Mouse (Mus musculus) hindbrain, embryonic 15.5 days (tissue): ENCODE results near the gene 6430571L13Rik. TPM values are rescaled to one million over a fixed set of nuclear protein-coding genes. Genes with fewer than 3 reads are reported as not detected.
A peak's percentile ranks its signal among the peaks of the same experiment; 100 is the strongest.

Experiments used
- ATAC-seq: fragments of 200-750 bp; cut with Nextera tagmentation; 2 replicates; pipeline ENCODE4 v1.8.0; 2017; ENCODE audit warnings: low read depth, moderate number of reproducible peaks, moderate TSS enrichment; ENCODE audit not compliant: low FRiP score
- H3K27ac ChIP-seq: fragments of 300-500 bp; sonication (generic); replicated peaks from 2 replicates; pipeline ENCODE4 v1.5.1; 2015; ENCODE audit warnings: mild to moderate bottlenecking, inconsistent platforms
- H3K27me3 ChIP-seq: fragments of 300-500 bp; sonication (generic); 2 replicates; pipeline ENCODE4 v1.6.1; 2015; ENCODE audit warnings: control low read depth, inconsistent platforms
- H3K36me3 ChIP-seq: fragments of 300-500 bp; sonication (generic); 2 replicates; pipeline ENCODE4 v1.6.1; 2015; ENCODE audit warnings: control low read depth, inconsistent platforms
- H3K4me1 ChIP-seq: fragments of 300-500 bp; sonication (generic); replicated peaks from 2 replicates; pipeline ENCODE4 v1.6.1; 2015; ENCODE audit warnings: control low read depth, inconsistent platforms
- H3K4me2 ChIP-seq: fragments of 300-500 bp; sonication (generic); 2 replicates; pipeline ENCODE4 v1.6.1; 2015; ENCODE audit warnings: moderate library complexity, mild to moderate bottlenecking, inconsistent platforms
- H3K4me3 ChIP-seq: fragments of 300-500 bp; sonication (generic); 2 replicates; pipeline ENCODE4 v1.5.1; 2015; ENCODE audit warnings: mild to moderate bottlenecking, inconsistent platforms
- H3K9ac ChIP-seq: fragments of 300-500 bp; sonication (generic); 2 replicates; pipeline ENCODE4 v1.6.1; 2015; ENCODE audit warnings: inconsistent platforms
- H3K9me3 ChIP-seq: fragments of 300-500 bp; sonication (generic); 2 replicates; pipeline ENCODE4 v1.6.1; 2016; ENCODE audit warnings: control low read depth, inconsistent platforms
- WGBS: fragments of 180-500 bp; shearing (Covaris S2); methylation state at CpG from one replicate; pipeline ENCODE4 v1.1.7; 2015; 5-methylcytosine and 5-hydroxymethylcytosine counted together
- polyA plus RNA-seq: library from polyadenylated mRNA; unstranded; fragments of >200 nt; fragmentation: Nextera tagmentation; extraction: Ambion mirVana; gene quantifications from 2 replicates; pipeline ENCODE4 v1.2.1, GENCODE M21; 2015

Gene 6430571L13Rik
- polyA plus RNA-seq, 1 experiment from 2014 or later, result 9.4 TPM

DNA sequence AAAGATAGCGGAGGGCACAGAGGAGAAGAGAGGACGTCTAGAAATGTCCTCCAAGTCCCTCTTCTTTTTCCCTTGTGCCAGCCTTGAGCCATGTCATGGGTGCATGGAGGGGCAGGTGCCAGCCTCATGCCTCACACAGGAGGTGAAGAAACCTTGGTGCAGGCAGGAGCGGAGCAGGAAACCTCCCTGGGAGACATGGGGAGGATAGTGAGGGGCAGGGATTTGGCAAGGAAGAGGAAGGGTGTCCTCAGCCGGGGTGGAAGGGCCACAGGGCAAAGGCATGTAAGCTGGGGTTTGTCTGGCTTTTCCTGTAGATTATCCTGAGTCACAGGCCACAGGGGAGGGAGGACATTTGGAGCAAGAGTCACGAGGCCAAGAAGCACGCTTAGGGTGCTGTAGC, 3.6 kb downstream of the 6430571L13Rik start:
- Histone ChIP-seq H3K27ac (no peak overlapping the region), H3K4me1 (peaks cover 20% of the 10 kb centered on the region), H3K36me3 (no peaks in the 10 kb centered on the region), H3K9ac (no peak overlapping the region), H3K9me3 (no peaks in the 10 kb centered on the region), H3K4me3 (no peak overlapping the region), H3K27me3 (no peaks in the 10 kb centered on the region), H3K4me2 (no peak overlapping the region)
- 72% methylated on average over 6 of the region's 6 CpGs for WGBS
- no peak for ATAC-seq

- Histone ChIP-seq H3K27me3 (no peaks in the 10 kb centered on the region), H3K9me3 (no peaks in the 10 kb centered on the region), H3K27ac (no peak overlapping the region), H3K4me1 (peaks cover 4% of the 10 kb centered on the region), H3K9ac (no peak overlapping the region), H3K4me2 (no peak overlapping the region), H3K36me3 (no peaks in the 10 kb centered on the region), H3K4me3 (no peak overlapping the region)
- WGBS, result 92% methylated on average over 8 of the region's 8 CpGs
- ATAC-seq, result no peak
Observed at GRCm38 (mm10) chr9:107346081-107346480, 5.7 kb downstream of the 6430571L13Rik start.

GRCm38 (mm10) chr9:107347586-107348183, 7.3 kb downstream of the 6430571L13Rik start:
- Histone ChIP-seq H3K9ac (no peak overlapping the region), H3K27me3 (0 out of 2 replicates have a peak, but pooled peaks cover 5% of the 10 kb centered on the region), H3K4me1 (no peaks in the 10 kb centered on the region), H3K4me3 (no peak overlapping the region), H3K36me3 (no peaks in the 10 kb centered on the region), H3K9me3 (no peaks in the 10 kb centered on the region), H3K4me2 (no peak overlapping the region), H3K27ac (no peak overlapping the region)
- ATAC-seq, result no peak
- WGBS, result 70% methylated on average over 9 of the region's 9 CpGs

GRCm38 (mm10) chr9:107349321-107349720, 8.9 kb downstream of the 6430571L13Rik start:
- H3K4me1 ChIP-seq, result no peaks in the 10 kb centered on the region
- H3K9ac ChIP-seq, result no peak overlapping the region
- ATAC-seq, result no peak

DNA sequence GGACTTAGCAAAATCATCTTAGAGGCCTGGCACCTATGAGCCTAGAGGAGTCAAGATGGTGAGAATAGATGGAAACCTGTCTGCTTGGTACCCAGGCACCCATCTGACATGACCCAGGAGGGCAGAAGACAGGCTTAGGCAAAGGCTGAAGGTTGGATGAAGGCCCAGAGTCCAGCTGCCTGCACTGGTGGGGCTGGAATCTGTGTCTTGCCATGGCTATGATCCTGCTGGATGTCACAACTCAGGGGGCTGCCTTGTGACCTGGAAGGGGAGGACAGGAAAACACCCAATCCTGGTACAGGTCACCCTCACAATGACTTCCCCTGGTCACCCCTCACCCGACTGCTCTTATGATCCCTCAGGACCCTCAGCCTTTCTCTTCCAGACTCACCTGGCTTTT, 14.4 kb downstream of the 6430571L13Rik start:
- no peak overlapping the region for H3K27ac ChIP-seq
- peaks cover 5% of the 10 kb centered on the region; the same call in 1 of the 2 replicates for H3K27me3 ChIP-seq
- no peaks in the 10 kb centered on the region for H3K4me1 ChIP-seq
- no peak overlapping the region for H3K4me2 ChIP-seq
- H3K9ac ChIP-seq, result no peak overlapping the region
- no peaks in the 10 kb centered on the region for H3K9me3 ChIP-seq
- no peak for ATAC-seq
- H3K4me3 ChIP-seq, result no peak overlapping the region
- 82% methylated on average over 1 of the region's 1 CpGs for WGBS
- no peaks in the 10 kb centered on the region for H3K36me3 ChIP-seq

More at GRCm38 (mm10) chr9:107349321-107349720, 8.9 kb downstream of the 6430571L13Rik start:
- Histone ChIP-seq H3K27me3 (0 out of 2 replicates have a peak, but pooled peaks cover 5% of the 10 kb centered on the region), H3K4me3 (no peak overlapping the region), H3K36me3 (no peaks in the 10 kb centered on the region), H3K9me3 (no peaks in the 10 kb centered on the region), H3K4me2 (no peak overlapping the region), H3K27ac (no peak overlapping the region)
- 62% methylated on average over 7 of the region's 7 CpGs for WGBS

- ATAC-seq, result no peak
- no peaks in the 10 kb centered on the region for H3K36me3 ChIP-seq
- peaks cover 5% of the 10 kb centered on the region; the same call in 1 of the 2 replicates for H3K27me3 ChIP-seq
- WGBS, result 54% methylated on average over 7 of the region's 7 CpGs
- H3K4me1 ChIP-seq, result peaks cover 6% of the 10 kb centered on the region; the same call in 1 of the 2 replicates
- H3K9ac ChIP-seq, result no peak overlapping the region
- no peak overlapping the region for H3K27ac ChIP-seq
- H3K4me3 ChIP-seq, result no peak overlapping the region
- H3K9me3 ChIP-seq, result no peaks in the 10 kb centered on the region
- H3K4me2 ChIP-seq, result no peak overlapping the region
Observed at GRCm38 (mm10) chr9:107355870-107356765, 15.7 kb downstream of the 6430571L13Rik start.

GRCm38 (mm10) chr9:107357651-107358050, 17.2 kb downstream of the 6430571L13Rik start:
- peak; percentile 21; the same call in 1 of the 2 replicates for ATAC-seq
- WGBS, result 18% methylated on average over 5 of the region's 5 CpGs
- no peaks in the 10 kb centered on the region for H3K36me3 ChIP-seq

DNA sequence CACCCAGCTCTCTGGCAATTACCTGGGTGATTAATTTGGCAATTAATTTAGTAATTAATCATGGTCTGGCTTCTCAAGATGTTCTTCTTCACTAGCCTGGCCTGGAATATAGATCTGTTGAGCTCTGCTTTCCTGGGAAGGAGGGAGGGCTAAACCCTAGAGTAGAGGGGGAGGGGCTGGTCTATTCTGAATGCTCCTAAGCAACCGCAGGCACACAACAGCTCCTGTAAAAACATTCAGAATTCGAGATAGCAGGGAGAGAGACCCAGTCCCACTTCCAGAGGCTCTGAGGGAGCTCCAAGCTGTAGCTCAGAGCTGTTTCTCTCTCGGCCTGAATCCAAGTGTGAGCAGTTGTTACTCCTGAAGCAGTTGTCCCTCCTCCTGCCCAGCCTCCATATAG, 20.6 kb downstream of the 6430571L13Rik start:
- ATAC-seq, result no peak
- WGBS, result 6% methylated on average over 3 of the region's 3 CpGs

More at GRCm38 (mm10) chr9:107357651-107358050, 17.2 kb downstream of the 6430571L13Rik start:
- H3K4me1 ChIP-seq, result peaks cover 10% of the 10 kb centered on the region; the same call in 1 of the 2 replicates
- H3K9me3 ChIP-seq, result no peaks in the 10 kb centered on the region
- no peak overlapping the region for H3K27ac ChIP-seq
- no peaks in the 10 kb centered on the region; the same call in 1 of the 2 replicates for H3K27me3 ChIP-seq
- no peak overlapping the region for H3K9ac ChIP-seq
- no peak overlapping the region for H3K4me2 ChIP-seq
- H3K4me3 ChIP-seq, result no peak overlapping the region

GRCm38 (mm10) chr9:107366644-107367043, 26.2 kb downstream of the 6430571L13Rik start:
- Histone ChIP-seq H3K9ac (no peak overlapping the region), H3K4me2 (no peak overlapping the region), H3K36me3 (no peaks in the 10 kb centered on the region), H3K4me3 (no peak overlapping the region), H3K27me3 (0 out of 2 replicates have a peak, but pooled peaks cover 6% of the 10 kb centered on the region), H3K27ac (no peak overlapping the region), H3K4me1 (peaks cover 7% of the 10 kb centered on the region), H3K9me3 (no peaks in the 10 kb centered on the region)
- 7% methylated on average over 3 of the region's 3 CpGs for WGBS
- no peak; the same call in 1 of the 2 replicates for ATAC-seq

More for the DNA sequence above, 20.6 kb downstream of the 6430571L13Rik start:
- Histone ChIP-seq H3K36me3 (no peaks in the 10 kb centered on the region), H3K27me3 (0 out of 2 replicates have a peak, but pooled peaks cover 6% of the 10 kb centered on the region), H3K27ac (no peak overlapping the region), H3K4me3 (no peak overlapping the region), H3K9ac (no peak overlapping the region), H3K4me1 (peaks cover 10% of the 10 kb centered on the region; the same call in 1 of the 2 replicates), H3K4me2 (no peak overlapping the region), H3K9me3 (no peaks in the 10 kb centered on the region)

DNA sequence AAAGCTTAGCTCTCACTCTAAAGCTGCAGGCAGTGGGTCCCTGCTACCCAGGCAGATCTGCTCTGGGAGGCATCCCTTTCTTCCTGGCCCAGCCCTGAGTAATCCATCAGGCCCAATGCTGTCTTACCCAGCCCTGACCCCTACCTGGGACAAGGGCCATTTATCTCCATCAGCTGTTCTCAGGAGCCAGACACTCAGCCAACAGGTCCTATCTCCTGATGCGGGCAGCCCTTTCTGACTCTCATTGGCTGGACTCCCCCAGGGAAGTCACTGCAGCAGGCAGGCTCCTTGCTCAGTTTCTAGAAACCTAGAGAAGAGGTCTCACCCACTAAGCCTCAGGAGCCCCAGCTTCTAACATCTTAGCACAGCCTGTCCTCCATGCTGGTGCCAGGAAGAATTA, 27.9 kb downstream of the 6430571L13Rik start:
- Histone ChIP-seq H3K4me3 (no peak overlapping the region), H3K27me3 (0 out of 2 replicates have a peak, but pooled peaks cover 6% of the 10 kb centered on the region), H3K9me3 (no peaks in the 10 kb centered on the region), H3K36me3 (no peaks in the 10 kb centered on the region), H3K27ac (no peak overlapping the region), H3K4me1 (peaks cover 7% of the 10 kb centered on the region), H3K4me2 (no peak overlapping the region), H3K9ac (no peak overlapping the region)
- WGBS, result 84% methylated on average over 1 of the region's 1 CpGs
- no peak for ATAC-seq

DNA sequence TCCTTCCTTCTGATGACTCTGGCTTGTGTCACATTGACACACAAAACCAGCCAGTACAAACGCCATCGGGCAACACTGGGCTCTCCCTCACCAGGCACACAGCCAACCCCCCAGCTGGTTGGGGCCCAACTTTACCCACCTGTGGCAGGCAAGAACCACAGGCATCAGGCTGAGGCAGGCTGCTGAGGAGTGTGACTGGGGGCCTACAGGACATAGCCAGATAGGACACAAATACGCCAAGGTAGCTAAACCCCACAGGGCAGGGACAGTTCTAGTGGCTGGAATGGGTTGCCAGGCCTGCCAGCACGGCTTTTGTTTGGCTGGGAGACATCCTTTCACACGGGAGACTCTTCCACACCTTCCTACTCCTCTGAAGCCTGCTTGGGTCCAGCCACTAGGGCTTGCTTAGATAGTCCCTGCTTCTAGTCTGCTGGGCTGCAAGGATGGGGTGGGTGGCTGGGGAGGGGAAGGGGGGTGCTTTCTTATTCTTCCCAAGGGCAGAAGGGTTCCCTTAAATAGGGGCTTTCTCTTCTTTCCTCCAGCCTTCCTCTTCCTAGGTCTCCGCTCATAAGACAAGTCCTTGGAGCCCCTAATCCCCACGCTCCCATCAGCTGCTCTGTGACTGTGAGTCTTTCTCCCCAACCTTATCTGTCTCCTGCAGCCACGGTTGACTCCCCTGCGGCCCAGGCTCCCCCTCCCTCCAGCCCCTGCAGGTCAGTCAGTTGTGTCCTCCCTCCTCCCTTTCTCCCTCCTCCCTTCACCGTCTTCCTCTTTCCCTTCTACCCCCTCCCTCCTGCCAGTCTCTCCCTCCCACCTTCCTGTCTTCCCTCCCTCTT, 29.1 kb downstream of the 6430571L13Rik start:
- H3K4me1 ChIP-seq, result peaks cover 7% of the 10 kb centered on the region
- H3K27me3 ChIP-seq, result 0 out of 2 replicates have a peak, but pooled peaks cover 6% of the 10 kb centered on the region
- no peak overlapping the region for H3K4me2 ChIP-seq
- ATAC-seq, result no peak
- H3K27ac ChIP-seq, result 0 out of 2 replicates have a peak overlapping the region, but pooled peaks have one; percentile 5
- no peak overlapping the region for H3K9ac ChIP-seq
- no peaks in the 10 kb centered on the region for H3K9me3 ChIP-seq
- 40% methylated on average over 10 of the region's 10 CpGs for WGBS
- no peak overlapping the region for H3K4me3 ChIP-seq
- no peaks in the 10 kb centered on the region for H3K36me3 ChIP-seq
